Mouse (Mus musculus) heart, postnatal 0 days (tissue): ENCODE results near the gene Sept1. TPM values are rescaled to one million over a fixed set of nuclear protein-coding genes. Genes with fewer than 3 reads are reported as not detected.

ENCODE experiments used
- ATAC-seq: fragments of 200-750 bp; cut with Nextera tagmentation; 2 replicates; pipeline ENCODE4 v1.8.0; 2017; ENCODE audit warnings: low read depth, moderate number of reproducible peaks, moderate library complexity; ENCODE audit not compliant: insufficient read depth
- DNase-seq: peaks from one replicate; pipeline ENCODE4 v3.0.0-alpha.2; 2016; ENCODE audit warnings: low spot score
- H3K27ac ChIP-seq: fragments of 300-500 bp; sonication (generic); 2 replicates; pipeline ENCODE4 v1.5.1; 2014; ENCODE audit warnings: low read depth, mild to moderate bottlenecking
- H3K27me3 ChIP-seq: fragments of 300-500 bp; sonication (generic); 2 replicates; pipeline ENCODE4 v1.6.1; 2014; ENCODE audit warnings: low read length, mixed read lengths; ENCODE audit not compliant: control insufficient read depth, insufficient read depth
- H3K36me3 ChIP-seq: fragments of 300-500 bp; sonication (generic); replicated peaks from 2 replicates; pipeline ENCODE4 v1.6.1; 2014; ENCODE audit warnings: low read length, mixed read lengths; ENCODE audit not compliant: control insufficient read depth, insufficient read depth
- H3K4me1 ChIP-seq: fragments of 300-500 bp; sonication (generic); 2 replicates; pipeline ENCODE4 v1.6.1; 2014; ENCODE audit warnings: antibody characterized with exemption; ENCODE audit not compliant: control insufficient read depth, insufficient read depth
- H3K4me2 ChIP-seq: fragments of 300-500 bp; sonication (generic); 2 replicates; pipeline ENCODE4 v1.6.1; 2014; ENCODE audit warnings: low read depth, mild to moderate bottlenecking, low read length, moderate library complexity
- H3K4me3 ChIP-seq: fragments of 300-500 bp; sonication (generic); 2 replicates; pipeline ENCODE4 v1.5.1; 2014; ENCODE audit warnings: low read depth, low read length
- H3K9ac ChIP-seq: fragments of 300-500 bp; sonication (generic); replicated peaks from 2 replicates; pipeline ENCODE4 v1.6.1; 2014; ENCODE audit warnings: low read depth, low read length, mixed read lengths
- H3K9me3 ChIP-seq: fragments of 300-500 bp; sonication (generic); replicated peaks from 2 replicates; pipeline ENCODE4 v1.6.1; 2016; ENCODE audit warnings: low read length; ENCODE audit not compliant: control insufficient read depth
- CTCF ChIP-seq: IDR thresholded peaks from 2 replicates; pipeline ENCODE4 v1.5.1; 2016; ENCODE audit warnings: antibody characterized with exemption, control low read depth, low read depth
- EP300 ChIP-seq: IDR thresholded peaks from 2 replicates; pipeline ENCODE4 v1.6.1; 2016; ENCODE audit warnings: antibody characterized with exemption, low read depth
- WGBS: fragments of 180-500 bp; shearing (Covaris S2); extraction: QIAGEN DNeasy Blood & Tissue Kit; methylation state at CpG from one replicate; pipeline ENCODE4 v1.1.7; 2014; 5-methylcytosine and 5-hydroxymethylcytosine counted together
- polyA plus RNA-seq: library from polyadenylated mRNA; unstranded; fragments of >200 nt; fragmentation: Nextera tagmentation; extraction: Ambion mirVana; gene quantifications from 2 replicates; pipeline ENCODE4 v1.2.1, GENCODE M21; 2015
- total RNA-seq: library from RNA; depleted of rRNA; stranded (reverse); fragments of >200 nt; gene quantifications from 2 replicates; pipeline ENCODE4 v1.2.3, GENCODE M21; 2014; ENCODE audit warnings: low replicate concordance; rRNA removed

Gene Sept1
- total RNA-seq (2.3 and 8.6 TPM in 2 replicates), polyA plus RNA-seq (18.7 and 19.4 TPM in 2 replicates)

GRCm38 (mm10) chr7:127232622-127233367 lies at the start of gene Sept1, which contains the start of gene Zfp553:
Gene Sept1, minus strand, starts transcription at chr7:127233130.
Gene Zfp553, plus strand, starts transcription at chr7:127233061.
- no peaks in the 10 kb centered on the region for H3K9me3 ChIP-seq
- H3K36me3 ChIP-seq = peaks cover 31% of the 10 kb centered on the region
- under 1% methylated on average over 61 of the region's 64 CpGs for WGBS
- peak; percentile 90 for DNase-seq
- peaks cover 9% of the 10 kb centered on the region for H3K4me1 ChIP-seq
- peak within 1 kb of the TSS; percentile 71 for H3K9ac ChIP-seq
- no peaks in the 10 kb centered on the region for H3K27me3 ChIP-seq
- TF ChIP-seq CTCF = no peak
- peak; percentile 80; the same call in 1 of the 2 replicates for TF ChIP-seq EP300
- ATAC-seq = peak; percentile 90
- peak within 1 kb of the TSS; percentile 85 for H3K4me2 ChIP-seq
- H3K27ac ChIP-seq = peak within 1 kb of the TSS; percentile 93
- H3K4me3 ChIP-seq = peak within 1 kb of the TSS; percentile 95

- DNase-seq (no peak), ATAC-seq (no peak)
- no peak for TF ChIP-seq CTCF
- TF ChIP-seq EP300 = no peak
Measured at GRCm38 (mm10) chr7:127282190-127282589, 49.3 kb upstream of the Sept1 start.

GRCm38 (mm10) chr7:127281114-127281513 lies 48.2 kb upstream of the Sept1 start:
- H3K36me3 ChIP-seq = no peaks in the 10 kb centered on the region
- ATAC-seq (no peak), DNase-seq (no peak)
- no peaks in the 10 kb centered on the region for H3K4me1 ChIP-seq
- WGBS = 37% methylated on average over 4 of the region's 4 CpGs
- H3K9me3 ChIP-seq = no peaks in the 10 kb centered on the region
- peak overlapping the region; percentile 38; the same call in 1 of the 2 replicates for H3K27ac ChIP-seq
- no peak overlapping the region for H3K4me2 ChIP-seq
- no peak for TF ChIP-seq EP300
- no peak for TF ChIP-seq CTCF
- no peaks in the 10 kb centered on the region for H3K27me3 ChIP-seq
- H3K9ac ChIP-seq = no peak overlapping the region
- no peak overlapping the region for H3K4me3 ChIP-seq

More at GRCm38 (mm10) chr7:127282190-127282589, 49.3 kb upstream of the Sept1 start:
- Histone ChIP-seq H3K9ac (no peak overlapping the region), H3K4me1 (no peaks in the 10 kb centered on the region), H3K27me3 (no peaks in the 10 kb centered on the region), H3K4me3 (no peak overlapping the region), H3K36me3 (no peaks in the 10 kb centered on the region), H3K4me2 (no peak overlapping the region), H3K9me3 (no peaks in the 10 kb centered on the region), H3K27ac (no peak overlapping the region; the same call in 1 of the 2 replicates)
- WGBS = 69% methylated on average over 2 of the region's 2 CpGs

GRCm38 (mm10) chr7:127280092-127280491 lies 47.2 kb upstream of the Sept1 start:
- Histone ChIP-seq H3K4me3 (no peak overlapping the region), H3K36me3 (no peaks in the 10 kb centered on the region), H3K9me3 (no peaks in the 10 kb centered on the region), H3K27me3 (no peaks in the 10 kb centered on the region), H3K9ac (no peak overlapping the region), H3K4me1 (no peaks in the 10 kb centered on the region), H3K4me2 (no peak overlapping the region), H3K27ac (peak overlapping the region; percentile 20; the same call in 1 of the 2 replicates)
- WGBS = 43% methylated on average over 3 of the region's 3 CpGs
- TF ChIP-seq CTCF (no peak), EP300 (no peak)
- no peak for DNase-seq
- no peak for ATAC-seq

- ATAC-seq = no peak
- no peak overlapping the region for H3K4me3 ChIP-seq
- no peaks in the 10 kb centered on the region for H3K36me3 ChIP-seq
- no peaks in the 10 kb centered on the region for H3K9me3 ChIP-seq
- no peaks in the 10 kb centered on the region for H3K4me1 ChIP-seq
- no peak overlapping the region for H3K4me2 ChIP-seq
- H3K9ac ChIP-seq = no peak overlapping the region
- WGBS = 24% methylated on average over 8 of the region's 8 CpGs
- TF ChIP-seq CTCF (peak; percentile 50), EP300 (no peak)
- no peak for DNase-seq
- no peaks in the 10 kb centered on the region for H3K27me3 ChIP-seq
- no peak overlapping the region for H3K27ac ChIP-seq
Measured at GRCm38 (mm10) chr7:127278311-127278710, 45.4 kb upstream of the Sept1 start.
